Mouse (Mus musculus) bone marrow, adult 2 months (tissue): ENCODE results near the gene Hdac5. TPM values are rescaled to one million over a fixed set of nuclear protein-coding genes. Genes with fewer than 3 reads are reported as not detected.

Source experiments
- H3K27ac ChIP-seq: fragments of 200-500 bp; 2 replicates; pipeline ENCODE4 v1.5.1; 2012; ENCODE audit warnings: low read depth, mild to moderate bottlenecking, control low read depth, inconsistent platforms, low read length; ENCODE audit not compliant: control insufficient read depth, poor library complexity, insufficient read depth
- H3K4me1 ChIP-seq: fragments of 200-500 bp; 2 replicates; pipeline ENCODE4 v1.6.1; 2011; ENCODE audit warnings: low read length; ENCODE audit not compliant: control insufficient read depth, insufficient read depth
- H3K4me3 ChIP-seq: fragments of 200-500 bp; replicated peaks from 2 replicates; pipeline ENCODE3; 2011; ENCODE audit warnings: mild to moderate bottlenecking, low read depth, low read length, control low read depth; ENCODE audit not compliant: control insufficient read depth
- CTCF ChIP-seq: fragments of 200-500 bp; IDR thresholded peaks from 2 replicates; pipeline ENCODE4 v1.5.1; 2011; ENCODE audit warnings: low read length, control low read depth; ENCODE audit not compliant: control insufficient read depth, insufficient read depth
- POLR2A ChIP-seq: fragments of 200-500 bp; IDR thresholded peaks from 2 replicates; pipeline ENCODE4 v1.6.1; 2011; ENCODE audit warnings: low read depth, mild to moderate bottlenecking, control low read depth, low read length, borderline replicate concordance; ENCODE audit not compliant: control insufficient read depth
- WGBS: fragments of 180-500 bp; shearing (Covaris S2); methylation state at CpG from one replicate; pipeline ENCODE4 v1.1.7; 2018; 5-methylcytosine and 5-hydroxymethylcytosine counted together
- polyA plus RNA-seq: library from polyadenylated mRNA; stranded (reverse); fragments of >200 nt; gene quantifications from 2 replicates; pipeline ENCODE4 v1.2.4, GENCODE M21; 2011; ENCODE audit warnings: low replicate concordance; ENCODE audit not compliant: missing spikeins, insufficient read depth, insufficient read length

The Hdac5 gene
- polyA plus RNA-seq, 1 experiment, result 89.1 TPM

- H3K4me1 ChIP-seq, result no peaks in the 10 kb centered on the region
- TF ChIP-seq CTCF (no peak), POLR2A (no peak)
- H3K4me3 ChIP-seq, result no peak overlapping the region
- H3K27ac ChIP-seq, result no peak overlapping the region
- 91% methylated on average over 7 of the region's 7 CpGs for WGBS
Measured at GRCm38 (mm10) chr11:102263211-102263610, 33.2 kb upstream of the Hdac5 start.

GRCm38 (mm10) chr11:102258521-102258920 lies 28.6 kb upstream of the Hdac5 start:
- no peak overlapping the region for H3K27ac ChIP-seq
- WGBS, result 83% methylated on average over 3 of the region's 3 CpGs
- TF ChIP-seq POLR2A, result no peak
- peak; percentile 41; the same call in 1 of the 2 replicates for TF ChIP-seq CTCF
- H3K4me3 ChIP-seq, result no peak overlapping the region
- no peaks in the 10 kb centered on the region for H3K4me1 ChIP-seq

- 86% methylated on average over 6 of the region's 6 CpGs for WGBS
- H3K4me1 ChIP-seq, result no peaks in the 10 kb centered on the region
- no peak overlapping the region for H3K4me3 ChIP-seq
Measured at GRCm38 (mm10) chr11:102258095-102258494, 28.1 kb upstream of the Hdac5 start.

GRCm38 (mm10) chr11:102257514-102257913 lies 27.5 kb upstream of the Hdac5 start:
- no peaks in the 10 kb centered on the region for H3K4me1 ChIP-seq
- no peak overlapping the region for H3K4me3 ChIP-seq
- H3K27ac ChIP-seq, result no peak overlapping the region
- 56% methylated on average over 9 of the region's 9 CpGs for WGBS
- TF ChIP-seq POLR2A (no peak), CTCF (peak; percentile 30; the same call in 1 of the 2 replicates)

More at GRCm38 (mm10) chr11:102258095-102258494, 28.1 kb upstream of the Hdac5 start:
- TF ChIP-seq CTCF (no peak), POLR2A (no peak)
- H3K27ac ChIP-seq, result no peak overlapping the region

- peak overlapping the region; percentile 84 for H3K4me3 ChIP-seq
- no peak for TF ChIP-seq CTCF
- no peak for TF ChIP-seq POLR2A
- no peaks in the 10 kb centered on the region for H3K4me1 ChIP-seq
- H3K27ac ChIP-seq, result no peak overlapping the region
- 13% methylated on average over 9 of the region's 9 CpGs for WGBS
Measured at GRCm38 (mm10) chr11:102249351-102250090, 19.6 kb upstream of the Hdac5 start.

- Histone ChIP-seq H3K4me1 (no peaks in the 10 kb centered on the region), H3K27ac (peak within 1 kb of the TSS; percentile 9; the same call in 1 of the 2 replicates), H3K4me3 (peak within 1 kb of the TSS; percentile 84)
- WGBS, result under 1% methylated on average over 41 of the region's 41 CpGs
- TF ChIP-seq CTCF, result peak; percentile 77
- TF ChIP-seq POLR2A, result no peak
Measured at GRCm38 (mm10) chr11:102248630-102249230, 18.8 kb upstream of the Hdac5 start, which contains the start of gene BC030867. Gene BC030867, plus strand, starts transcription at chr11:102248882.

- TF ChIP-seq POLR2A (no peak), CTCF (no peak)
- no peaks in the 10 kb centered on the region for H3K4me1 ChIP-seq
- H3K4me3 ChIP-seq, result no peak overlapping the region
- H3K27ac ChIP-seq, result no peak overlapping the region
- 90% methylated on average over 4 of the region's 4 CpGs for WGBS
Measured at GRCm38 (mm10) chr11:102246871-102247270, 16.9 kb upstream of the Hdac5 start.

- TF ChIP-seq POLR2A (no peak), CTCF (no peak)
- Histone ChIP-seq H3K4me1 (no peaks in the 10 kb centered on the region), H3K27ac (no peak overlapping the region), H3K4me3 (no peak overlapping the region)
- 34% methylated on average over 6 of the region's 6 CpGs for WGBS
Measured at GRCm38 (mm10) chr11:102246273-102246635, 16.3 kb upstream of the Hdac5 start.
